Mouse (Mus musculus) intestine, embryonic 14.5 days (tissue): Measurements from ENCODE around the gene Lpcat2b. TPM values are rescaled to one million over a fixed set of nuclear protein-coding genes. Genes with fewer than 3 reads are reported as not detected.

ENCODE experiments used
- ATAC-seq: fragments of 200-750 bp; cut with Nextera tagmentation; replicated peaks from 2 replicates; pipeline ENCODE4 v1.8.0; 2017; ENCODE audit warnings: low read depth, moderate number of reproducible peaks, moderate TSS enrichment, moderate library complexity; ENCODE audit not compliant: low FRiP score, low TSS enrichment
- DNase-seq: peaks from one replicate; pipeline ENCODE4 v3.0.0-alpha.2; 2018; ENCODE audit warnings: low spot score
- H3K27ac ChIP-seq: fragments of 300-500 bp; sonication (generic); 2 replicates; pipeline ENCODE4 v1.5.1; 2014; ENCODE audit warnings: low read depth, mild to moderate bottlenecking, control low read depth
- H3K27me3 ChIP-seq: fragments of 300-500 bp; sonication (generic); replicated peaks from 2 replicates; pipeline ENCODE4 v1.6.1; 2014; ENCODE audit warnings: low read length, control low read depth; ENCODE audit not compliant: control insufficient read depth, insufficient read depth
- H3K36me3 ChIP-seq: fragments of 300-500 bp; sonication (generic); 2 replicates; pipeline ENCODE4 v1.6.1; 2014; ENCODE audit warnings: low read length, control low read depth; ENCODE audit not compliant: control insufficient read depth, insufficient read depth
- H3K4me1 ChIP-seq: fragments of 300-500 bp; sonication (generic); replicated peaks from 2 replicates; pipeline ENCODE4 v1.6.1; 2014; ENCODE audit warnings: low read length, control low read depth, mixed read lengths; ENCODE audit not compliant: control insufficient read depth, insufficient read depth
- H3K4me2 ChIP-seq: fragments of 300-500 bp; sonication (generic); 2 replicates; pipeline ENCODE4 v1.6.1; 2014; ENCODE audit warnings: low read length
- H3K4me3 ChIP-seq: fragments of 300-500 bp; sonication (generic); 2 replicates; pipeline ENCODE4 v1.5.1; 2014; ENCODE audit warnings: low read depth, low read length, control low read depth, mixed read lengths
- H3K9ac ChIP-seq: fragments of 300-500 bp; sonication (generic); 2 replicates; pipeline ENCODE4 v1.6.1; 2014; ENCODE audit warnings: mild to moderate bottlenecking, low read length
- H3K9me3 ChIP-seq: fragments of 300-500 bp; sonication (generic); 2 replicates; pipeline ENCODE4 v1.6.1; 2016; ENCODE audit warnings: low read length, control low read depth; ENCODE audit not compliant: control insufficient read depth
- WGBS: fragments of 180-500 bp; shearing (Covaris S2); extraction: QIAGEN DNeasy Blood & Tissue Kit; methylation state at CpG from one replicate; pipeline ENCODE4 v1.1.7; 2014; 5-methylcytosine and 5-hydroxymethylcytosine counted together
- polyA plus RNA-seq: library from polyadenylated mRNA; unstranded; fragments of >200 nt; fragmentation: Nextera tagmentation; extraction: Ambion mirVana; gene quantifications from 2 replicates; pipeline ENCODE4 v1.2.1, GENCODE M21; 2014

The Lpcat2b gene
- polyA plus RNA-seq, 1 experiment from 2014 or later: not detected

DNA sequence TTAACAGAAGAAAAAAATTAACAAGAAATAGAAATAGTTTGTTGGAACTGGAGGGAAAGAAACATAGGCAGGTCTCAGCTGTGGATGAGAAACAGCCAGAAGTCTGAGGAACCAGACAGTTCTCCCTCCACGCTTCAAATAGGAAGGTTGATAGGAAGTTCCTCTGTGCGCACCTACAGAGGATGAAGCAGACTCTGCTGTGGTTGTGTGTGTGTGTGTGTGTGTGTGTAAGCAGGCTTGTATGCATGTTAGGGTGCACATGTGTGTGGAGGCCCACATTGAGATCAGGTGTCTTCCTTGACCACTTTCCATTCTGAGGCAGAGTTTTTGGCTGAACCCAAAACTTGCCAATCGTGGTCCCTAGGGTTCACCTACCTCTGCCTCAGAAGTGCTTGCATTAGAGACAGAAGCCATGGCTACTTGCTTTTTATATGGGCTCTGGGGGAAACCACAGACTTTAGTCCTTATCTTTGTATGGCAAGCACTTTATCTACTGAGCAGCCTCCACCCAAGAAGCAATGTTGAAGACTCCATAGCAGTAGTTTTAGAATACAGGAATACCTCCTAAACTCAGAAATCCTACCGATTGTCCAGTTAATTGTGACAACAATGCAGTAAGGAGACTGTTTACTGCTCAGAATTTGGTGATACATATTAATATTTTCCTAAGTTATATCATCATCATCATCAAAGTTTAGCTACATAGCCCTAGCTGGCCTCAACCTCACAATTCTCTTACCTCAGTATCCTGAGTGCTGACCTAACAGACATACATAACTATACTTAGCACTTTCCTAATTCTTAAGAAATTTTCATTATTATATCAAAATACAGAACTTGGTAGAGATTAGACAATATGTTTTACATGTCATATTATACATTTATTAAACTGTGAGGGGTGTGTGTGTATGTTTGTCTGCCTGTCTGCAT, 31.1 kb downstream of the Lpcat2b start:
- no peak overlapping the region for H3K4me3 ChIP-seq
- no peak overlapping the region for H3K27ac ChIP-seq
- ATAC-seq (no peak), DNase-seq (no peak)
- no peak overlapping the region for H3K9ac ChIP-seq
- no peaks in the 10 kb centered on the region for H3K27me3 ChIP-seq
- H3K36me3 ChIP-seq: no peaks in the 10 kb centered on the region
- H3K4me2 ChIP-seq: no peak overlapping the region
- H3K4me1 ChIP-seq: no peaks in the 10 kb centered on the region
- 90% methylated on average over 4 of the region's 4 CpGs for WGBS
- no peaks in the 10 kb centered on the region for H3K9me3 ChIP-seq

DNA sequence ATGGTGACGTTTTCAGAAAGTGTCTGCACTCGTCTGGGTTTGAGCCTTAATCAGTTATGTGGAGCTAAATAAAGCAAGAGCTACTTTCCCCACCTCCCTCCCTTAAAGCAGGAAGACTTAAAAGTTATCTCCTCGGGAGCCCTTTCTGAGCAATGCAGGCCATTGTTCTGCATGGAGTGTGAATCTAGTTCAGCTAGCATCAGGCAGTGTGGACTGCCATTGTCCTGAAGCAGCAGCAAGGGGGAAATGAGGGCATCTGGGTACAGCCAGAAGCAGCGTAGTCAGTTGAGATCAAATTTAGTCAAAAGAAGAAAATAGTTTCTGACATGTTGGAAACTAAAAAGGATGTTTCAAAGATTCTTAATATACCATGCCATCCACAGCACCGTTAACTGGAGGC, 35.2 kb downstream of the Lpcat2b start:
- Histone ChIP-seq H3K27ac (no peak overlapping the region), H3K9me3 (no peaks in the 10 kb centered on the region), H3K4me1 (no peaks in the 10 kb centered on the region), H3K4me3 (no peak overlapping the region), H3K36me3 (0 out of 2 replicates have a peak, but pooled peaks cover 6% of the 10 kb centered on the region), H3K9ac (no peak overlapping the region), H3K4me2 (no peak overlapping the region), H3K27me3 (no peaks in the 10 kb centered on the region)
- DNase-seq (no peak), ATAC-seq (no peak)
- WGBS: 66% methylated on average over 5 of the region's 5 CpGs

DNA sequence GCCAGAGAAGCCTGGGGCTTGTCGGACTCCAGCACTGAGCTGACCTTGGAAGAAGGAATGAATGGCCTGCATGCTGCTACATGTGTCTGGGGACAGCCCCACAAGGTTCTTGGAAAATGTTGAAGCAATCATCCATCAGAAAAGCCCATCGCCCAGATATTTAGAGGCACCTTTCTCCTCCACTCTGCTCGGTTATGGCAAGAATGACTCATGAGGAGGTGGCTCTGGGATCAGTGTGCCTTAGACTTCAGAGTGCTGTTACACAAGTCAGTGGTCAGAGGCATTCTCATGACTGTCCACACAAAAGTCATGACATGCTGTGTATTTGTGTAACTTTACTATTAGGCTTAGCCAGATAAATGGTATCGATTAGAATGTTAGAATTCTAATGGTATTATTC, 35.7 kb downstream of the Lpcat2b start:
- ATAC-seq (no peak), DNase-seq (no peak)
- Histone ChIP-seq H3K4me2 (no peak overlapping the region), H3K9ac (no peak overlapping the region), H3K4me3 (no peak overlapping the region), H3K27ac (no peak overlapping the region), H3K36me3 (0 out of 2 replicates have a peak, but pooled peaks cover 6% of the 10 kb centered on the region), H3K27me3 (no peaks in the 10 kb centered on the region), H3K4me1 (no peaks in the 10 kb centered on the region), H3K9me3 (no peaks in the 10 kb centered on the region)
- WGBS: 86% methylated on average over 4 of the region's 4 CpGs

GRCm38 (mm10) chr5:107470600-107471329, 39.4 kb downstream of the Lpcat2b start:
- Histone ChIP-seq H3K9me3 (no peaks in the 10 kb centered on the region), H3K9ac (no peak overlapping the region), H3K4me2 (no peak overlapping the region), H3K27ac (no peak overlapping the region), H3K4me1 (no peaks in the 10 kb centered on the region), H3K4me3 (no peak overlapping the region), H3K27me3 (no peaks in the 10 kb centered on the region), H3K36me3 (0 out of 2 replicates have a peak, but pooled peaks cover 6% of the 10 kb centered on the region)
- no peak for DNase-seq
- WGBS: 72% methylated on average over 10 of the region's 10 CpGs
- ATAC-seq: no peak

GRCm38 (mm10) chr5:107480194-107480593, 48.8 kb downstream of the Lpcat2b start:
- 86% methylated on average over 2 of the region's 2 CpGs for WGBS
- no peak overlapping the region for H3K4me3 ChIP-seq
- ATAC-seq: no peak

More at GRCm38 (mm10) chr5:107480194-107480593, 48.8 kb downstream of the Lpcat2b start:
- H3K4me1 ChIP-seq: no peaks in the 10 kb centered on the region
- no peak overlapping the region for H3K27ac ChIP-seq
- H3K4me2 ChIP-seq: no peak overlapping the region
- no peak overlapping the region for H3K9ac ChIP-seq
- H3K27me3 ChIP-seq: no peaks in the 10 kb centered on the region
- DNase-seq: no peak
- H3K9me3 ChIP-seq: no peaks in the 10 kb centered on the region
- no peaks in the 10 kb centered on the region for H3K36me3 ChIP-seq

Other genes starting within 250 kb of the Lpcat2b start
- 24.4 and 28.7 TPM in 2 replicates for gene Tgfbr3, start 141.9 kb upstream of the Lpcat2b start, polyA plus RNA-seq
- 1.6 and 1.7 TPM in 2 replicates for gene Brdt, start 100.4 kb upstream of the Lpcat2b start, polyA plus RNA-seq
- 0.55 and 0.93 TPM in 2 replicates for gene Ephx4, start 28.8 kb upstream of the Lpcat2b start, polyA plus RNA-seq
- 4.7 and 5.4 TPM in 2 replicates for gene Btbd8, start 6.4 kb downstream of the Lpcat2b start, polyA plus RNA-seq
- gene Gm42669, start 76.1 kb downstream of the Lpcat2b start, polyA plus RNA-seq: 0.50 and 0.69 TPM in 2 replicates
- 0.08 and 0.12 TPM in 2 replicates for gene 1700028K03Rik, start 103.2 kb downstream of the Lpcat2b start, polyA plus RNA-seq
- 16.8 and 21.6 TPM in 2 replicates for gene Rpap2, start 165.8 kb downstream of the Lpcat2b start, polyA plus RNA-seq
- 32.5 and 33.0 TPM in 2 replicates for gene Glmn, start 166.3 kb downstream of the Lpcat2b start, polyA plus RNA-seq